Mouse (Mus musculus): ENCODE data around the gene Bard1.

GRCm38 (mm10) chr1:71022766-71023165, 80.2 kb downstream of the Bard1 start:
- TF ChIP-seq GATA1 (IDR thresholded peaks at IDR 0.05; ENCODE audit: low read length) (no peak), TAL1 (IDR thresholded peaks at IDR 0.05; ENCODE audit: low read length) (no peak)

All from erythroblast, embryonic 14.5 days (primary cell).